Mouse (Mus musculus): ENCODE measurements around the gene 1810024B03Rik.
"Not testable (repeated sequence)": the region's sequence is repeated elsewhere in the genome, so short reads cannot be mapped to it uniquely, and the experiment has no call there.

Gene 1810024B03Rik

DNA sequence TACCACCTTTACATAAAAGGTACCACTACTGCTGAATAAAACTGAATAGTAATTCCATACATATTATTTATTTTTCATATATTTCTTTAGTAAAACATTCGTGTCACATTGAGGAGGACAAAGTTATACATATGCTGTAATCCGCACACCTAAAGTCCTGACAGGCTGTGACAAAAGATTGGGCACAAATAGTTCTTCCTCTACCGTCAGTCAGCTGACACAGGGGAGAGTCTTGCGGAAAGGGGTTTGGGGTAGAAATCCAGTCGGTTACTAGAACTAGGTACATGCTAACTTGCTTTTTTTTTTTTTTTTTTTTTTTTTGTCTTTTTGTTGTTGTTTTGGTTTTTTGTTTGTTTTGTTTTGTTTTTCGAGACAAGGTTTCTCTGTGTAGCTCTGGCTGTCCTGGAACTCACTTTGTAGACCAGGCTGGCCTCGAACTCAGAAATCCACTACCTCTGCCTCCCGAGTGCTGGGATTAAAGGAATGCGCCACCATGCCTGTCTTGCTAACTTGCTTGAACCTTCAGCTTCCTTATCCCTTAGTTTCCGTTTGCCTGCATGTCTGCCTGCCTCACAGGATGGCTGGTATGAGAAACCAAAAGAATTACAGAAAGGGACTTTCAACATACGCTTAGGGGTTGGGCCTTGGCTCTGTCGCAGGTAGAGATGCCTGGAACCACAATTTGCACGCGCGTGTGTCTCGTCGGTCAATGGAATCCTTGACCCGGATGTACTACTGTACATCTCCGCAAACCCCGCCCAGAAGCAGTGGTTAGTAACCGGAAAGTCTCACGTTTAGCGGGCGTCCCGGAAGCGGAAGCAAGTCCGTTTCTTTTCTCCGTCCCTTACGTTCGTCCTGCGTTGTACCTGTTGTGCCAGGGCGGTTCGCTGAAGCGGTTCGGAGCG is at the start of gene 1810024B03Rik, which contains the start of gene Snrnp200:
1810024B03Rik (minus strand) TSS at position 734 of the 905 bp plus-strand sequence.
Snrnp200 (plus strand) TSS at position 840 of the 905 bp plus-strand sequence.
- DNase-seq (ENCODE audit: low read depth), result peak; percentile 94

DNA sequence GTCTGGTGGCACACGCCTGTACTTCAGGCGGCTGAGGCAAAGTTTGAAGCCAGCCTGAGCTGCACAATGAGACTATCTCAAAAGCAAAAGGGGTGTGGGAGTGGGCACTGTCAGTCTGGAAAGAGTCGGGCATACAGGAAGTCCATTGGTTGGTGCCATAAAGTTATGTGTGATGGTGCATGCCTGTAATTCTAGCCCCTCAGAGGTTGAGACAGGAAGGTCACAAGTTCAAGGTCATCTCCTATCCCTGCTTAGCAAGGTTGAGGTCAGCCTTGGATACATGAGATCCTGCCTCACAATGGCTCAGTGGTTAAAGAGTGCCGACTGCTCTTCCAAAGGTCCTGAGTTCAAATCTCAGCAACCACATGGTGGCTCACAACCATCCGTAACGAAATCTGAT is 47.2 kb upstream of the 1810024B03Rik start:
- no peak for DNase-seq (ENCODE audit: low read depth)

GRCm38 (mm10) chr2:127254604-127255134 is 46.6 kb upstream of the 1810024B03Rik start:
- no peak for DNase-seq (ENCODE audit: low read depth)

DNA sequence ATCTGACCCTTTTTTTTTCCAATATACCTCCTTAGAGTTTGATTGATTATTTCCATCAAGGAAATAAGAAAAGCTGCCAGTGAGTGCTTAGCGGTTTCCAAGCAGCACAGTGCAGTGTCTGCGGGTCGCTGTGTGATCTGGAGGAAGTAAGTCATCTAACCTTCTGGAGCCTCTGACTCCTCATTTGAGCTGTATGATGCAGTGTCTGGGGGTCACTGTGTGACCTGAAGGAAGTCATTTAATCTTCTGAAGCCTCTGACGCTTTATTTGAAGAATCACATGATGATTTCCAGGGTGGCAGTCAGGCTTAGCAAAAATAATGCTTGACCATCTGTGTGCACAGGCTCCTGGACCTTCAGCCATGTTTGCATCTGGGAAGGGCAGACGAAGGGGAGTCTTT is 44.7 kb upstream of the 1810024B03Rik start:
- DNase-seq (ENCODE audit: low read depth), result no peak

GRCm38 (mm10) chr2:127251880-127252527 is 43.9 kb upstream of the 1810024B03Rik start:
- no peak for DNase-seq (ENCODE audit: low read depth)

- DNase-seq (ENCODE audit: low read depth), result no peak
Measured at GRCm38 (mm10) chr2:127251457-127251856, 43.4 kb upstream of the 1810024B03Rik start.

- no peak for DNase-seq (ENCODE audit: low read depth)
Measured at GRCm38 (mm10) chr2:127250291-127251008, 42.4 kb upstream of the 1810024B03Rik start.

DNA sequence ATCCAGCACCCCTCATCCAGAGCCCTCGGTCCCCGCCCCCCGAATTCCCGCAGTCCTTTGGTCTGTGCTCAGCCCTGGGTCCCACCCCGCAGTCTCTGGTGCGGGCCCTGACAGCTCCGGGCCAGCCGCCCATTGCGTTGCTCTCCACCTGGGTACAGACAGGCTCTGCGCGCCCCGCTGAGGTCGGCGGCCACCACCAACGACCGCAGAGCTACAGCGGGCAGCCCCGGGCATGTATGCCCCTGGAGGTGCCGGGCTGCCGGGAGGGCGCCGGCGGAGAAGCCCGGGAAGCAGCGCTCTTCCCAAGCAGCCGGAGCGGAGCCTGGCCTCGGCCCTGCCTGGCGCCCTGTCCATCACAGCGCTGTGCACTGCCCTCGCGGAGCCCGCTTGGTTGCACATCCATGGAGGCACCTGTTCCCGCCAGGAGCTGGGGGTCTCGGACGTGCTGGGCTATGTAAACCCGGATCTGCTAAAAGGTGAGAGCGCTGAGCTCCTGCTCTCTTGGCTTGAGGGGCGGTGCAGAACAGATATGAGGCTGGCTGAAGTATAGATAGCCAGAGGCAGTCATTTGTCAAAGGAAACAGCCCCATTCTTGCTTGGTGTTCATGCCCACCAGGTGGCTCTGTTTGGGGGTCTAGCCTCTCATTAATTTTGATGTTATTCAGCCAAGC is 40.4 kb upstream of the 1810024B03Rik start:
- DNase-seq (ENCODE audit: low read depth), result no peak

DNA sequence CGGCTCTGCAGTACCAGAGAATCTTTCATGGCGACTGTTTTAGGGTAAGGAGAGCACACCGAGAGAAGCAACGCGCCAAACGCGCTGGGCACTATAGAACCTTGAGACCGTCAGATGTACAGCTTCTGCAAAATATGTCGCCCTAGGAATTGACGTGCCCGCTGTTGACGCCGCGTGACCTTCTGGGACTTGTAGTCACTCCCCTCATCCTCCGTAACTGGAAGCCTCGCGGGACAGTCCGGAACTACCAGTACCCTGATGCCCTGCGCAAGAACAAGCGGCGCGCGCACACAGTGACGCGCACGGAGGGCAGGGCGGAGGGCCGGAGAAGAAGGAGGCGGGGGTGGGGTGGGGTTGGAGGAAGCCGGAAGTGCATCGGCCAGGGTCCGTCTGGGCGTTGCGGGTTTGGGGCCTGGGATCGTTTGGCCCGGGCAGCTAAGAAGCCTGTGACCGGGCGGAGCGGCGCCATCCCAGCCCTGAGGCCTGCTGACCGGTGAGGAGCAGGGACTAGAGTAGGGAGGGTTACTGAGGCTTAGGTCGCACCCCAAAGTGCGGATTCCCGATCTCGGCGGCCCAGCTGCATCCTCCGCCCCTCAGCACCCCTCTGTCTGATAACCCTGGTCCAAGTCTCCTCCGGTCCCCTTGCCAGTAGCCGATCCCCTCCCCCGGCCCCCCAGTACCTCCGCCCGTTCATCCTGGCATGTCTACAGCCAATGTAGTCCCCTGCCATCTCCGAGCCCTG is 39.7 kb upstream of the 1810024B03Rik start, which contains the start of the genes Ciao1 and Tmem127:
Ciao1 (minus strand) TSS at position 225 of the 742 bp plus-strand sequence.
Tmem127 (plus strand) TSS at position 317 of the 742 bp plus-strand sequence.
- peak; percentile 99 for DNase-seq (ENCODE audit: low read depth)

DNA sequence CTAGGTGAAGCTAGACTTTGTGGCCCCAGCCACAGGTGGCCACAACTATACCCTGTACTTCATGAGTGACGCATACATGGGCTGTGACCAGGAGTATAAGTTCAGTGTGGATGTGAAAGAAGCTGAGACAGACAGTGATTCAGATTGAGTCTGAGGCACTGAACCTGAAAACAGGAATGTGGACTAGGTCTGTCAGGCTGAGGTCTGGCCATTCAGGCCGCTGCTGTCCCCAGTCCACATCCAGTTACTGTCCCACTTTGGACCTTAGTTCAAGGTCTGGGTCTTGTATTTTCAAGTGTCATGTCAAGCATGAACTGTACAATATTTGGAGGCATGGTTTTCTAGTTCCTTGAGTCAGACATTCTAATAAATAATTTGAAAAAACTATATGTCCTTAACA is 32.0 kb upstream of the 1810024B03Rik start:
- no peak for DNase-seq (ENCODE audit: low read depth)

- DNase-seq (ENCODE audit: low read depth), result no peak
Measured at GRCm38 (mm10) chr2:127237897-127238610, 30.0 kb upstream of the 1810024B03Rik start.

GRCm38 (mm10) chr2:127225261-127225660 is 17.2 kb upstream of the 1810024B03Rik start:
- no peak for DNase-seq (ENCODE audit: low read depth)

- no peak for DNase-seq (ENCODE audit: low read depth)
Measured at GRCm38 (mm10) chr2:127217746-127218145, 9.7 kb upstream of the 1810024B03Rik start.

DNA sequence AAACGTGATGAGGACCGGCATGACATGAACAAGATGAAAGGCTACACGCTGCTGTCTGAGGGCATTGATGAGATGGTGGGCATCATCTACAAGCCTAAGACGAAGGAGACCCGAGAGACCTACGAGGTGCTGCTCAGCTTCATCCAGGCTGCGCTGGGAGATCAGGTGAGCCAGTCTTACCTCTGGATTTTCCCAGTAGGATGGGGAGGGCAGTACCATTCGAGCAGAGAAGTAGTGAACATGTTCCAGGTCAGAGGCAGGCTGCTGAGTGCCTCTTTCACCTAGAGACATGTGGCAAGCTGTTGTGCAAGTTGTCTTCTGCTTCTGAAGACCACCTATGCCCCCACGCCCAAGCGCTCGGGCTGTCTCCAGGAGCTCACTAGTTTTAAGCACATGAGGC is 2.6 kb upstream of the 1810024B03Rik start:
- no peak for DNase-seq (ENCODE audit: low read depth)

DNA sequence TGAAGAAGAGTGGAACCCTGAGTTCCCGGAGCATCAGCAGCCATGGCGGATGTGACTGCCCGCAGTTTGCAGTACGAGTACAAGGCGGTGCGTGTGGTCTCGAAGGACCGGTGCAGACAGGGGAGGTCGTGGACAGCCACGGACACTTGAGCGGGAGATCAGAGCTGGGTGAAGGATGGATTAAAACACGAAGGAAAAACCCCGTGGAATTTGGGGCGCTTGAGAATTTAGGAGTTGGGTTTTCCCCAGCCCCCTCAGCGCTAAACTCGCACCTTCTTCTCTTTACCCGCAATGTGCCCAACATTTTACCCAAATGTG is 331 bp upstream of the 1810024B03Rik start:
- no peak for DNase-seq (ENCODE audit: low read depth)

DNA sequence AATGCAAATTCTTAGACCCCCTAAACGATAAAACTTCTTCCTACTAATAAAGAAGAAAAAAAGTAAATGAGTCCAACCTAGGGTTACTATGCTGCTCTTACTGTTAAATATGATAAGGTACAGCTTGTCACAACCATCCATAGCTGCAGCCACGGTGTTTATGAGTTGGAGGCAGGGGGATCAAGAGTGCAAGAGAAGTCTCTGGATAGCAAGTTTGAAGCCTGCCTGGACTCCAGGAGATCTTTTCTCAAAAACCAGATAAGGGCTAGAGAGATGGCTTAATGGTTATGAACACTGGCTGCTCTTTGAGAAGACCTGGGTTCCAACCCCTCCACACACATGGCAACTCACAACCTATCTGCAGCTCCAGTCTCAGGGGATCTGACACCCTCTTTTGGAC is 1.2 kb downstream of the 1810024B03Rik start:
- DNase-seq (ENCODE audit: low read depth), result no peak

DNA sequence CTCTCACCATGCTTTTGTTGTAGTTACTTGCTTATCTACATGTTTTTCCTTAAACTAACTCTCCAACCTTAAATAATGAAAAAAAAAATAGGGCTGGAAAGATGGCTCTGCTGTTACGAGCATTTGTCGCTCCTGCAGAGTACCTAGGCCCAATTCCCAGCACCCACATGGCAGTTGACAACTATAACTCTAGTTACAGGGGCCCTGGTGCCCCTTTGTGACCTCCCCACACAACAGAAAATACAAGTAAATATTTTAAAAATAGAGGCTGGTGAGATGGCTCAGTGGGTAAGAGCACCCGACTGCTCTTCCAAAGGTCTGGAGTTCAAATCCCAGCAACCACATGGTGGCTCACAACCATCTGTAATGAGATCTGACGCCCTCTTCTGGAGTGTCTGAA is 2.1 kb downstream of the 1810024B03Rik start:
- DNase-seq (ENCODE audit: low read depth), result not testable (repeated sequence)

DNA sequence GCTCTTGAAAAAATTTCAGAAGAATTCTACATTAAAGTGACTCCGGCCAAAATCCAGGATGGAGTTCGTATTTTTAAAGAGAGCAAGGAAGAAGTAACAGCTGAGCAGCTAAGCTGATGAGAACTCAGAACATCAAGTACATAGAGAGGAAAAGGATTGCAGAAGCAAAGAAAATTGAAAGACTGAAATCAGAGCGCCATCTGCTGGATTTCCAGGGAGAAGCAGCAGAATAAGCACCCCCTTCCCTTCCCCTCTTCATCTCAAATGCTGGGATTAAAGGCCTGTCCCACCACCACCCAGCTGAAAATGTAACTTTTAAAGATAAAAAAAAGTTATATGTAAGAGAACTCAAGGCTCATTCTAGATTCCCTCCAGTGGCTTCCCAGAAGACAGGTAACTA is 3.1 kb downstream of the 1810024B03Rik start:
- DNase-seq (ENCODE audit: low read depth), result peak; percentile 62

DNA sequence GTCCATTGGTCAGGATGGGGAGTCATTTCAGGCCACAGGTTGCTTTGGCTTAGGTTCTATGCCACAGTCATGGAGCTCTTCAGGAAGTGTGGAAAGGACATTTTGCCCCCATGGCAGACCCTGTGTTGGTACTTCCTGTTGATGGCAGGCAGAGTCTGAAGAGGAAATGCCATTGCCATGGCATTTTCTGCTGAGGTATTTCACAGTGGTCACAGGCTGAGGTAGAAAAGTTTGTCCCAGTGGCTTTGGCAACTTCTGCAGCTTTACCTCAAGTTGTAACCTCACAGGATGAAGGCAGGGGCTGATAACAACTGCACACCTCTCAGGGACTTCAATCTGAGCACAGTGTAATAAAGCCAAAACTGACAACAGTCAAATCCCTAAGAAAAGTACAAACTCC is 18.5 kb downstream of the 1810024B03Rik start:
- no peak for DNase-seq (ENCODE audit: low read depth)
